Mouse (Mus musculus) heart, adult 2 months (tissue): Measurements from ENCODE around the gene Nomo1.

Experiments used
- CTCF ChIP-seq: fragments of 200-600 bp; IDR thresholded peaks from 2 replicates; pipeline ENCODE4 v1.8.1; 2022; ENCODE audit warnings: antibody characterized with exemption, mild to moderate bottlenecking, moderate library complexity
- POLR2A ChIP-seq: fragments of 200-500 bp; IDR thresholded peaks from 2 replicates; pipeline ENCODE4 v1.6.1; 2011; ENCODE audit warnings: mild to moderate bottlenecking, low read depth, low read length, control low read depth; ENCODE audit not compliant: insufficient read depth

- TF ChIP-seq POLR2A: no peak
- no peak for TF ChIP-seq CTCF
Measured at GRCm38 (mm10) chr7:46086378-46086777, 52.9 kb downstream of the Nomo1 start.
